Mouse (Mus musculus) lung, postnatal 25 days (tissue): ENCODE measurements at regions not wholly inside any gene's neighbourhood (a gene's known extent, or its start where the extent isn't known, plus 50 kb on each side); places are given as distances from the start of the nearest gene placed in this dataset.

Source experiments
- DNase-seq: peaks from one replicate; pipeline ENCODE4 v3.0.0; 2022; ENCODE audit warnings: low spot score

GRCm38 (mm10) chr6:11796361-11796760, 110.9 kb downstream of the Ndufa4 start:
- DNase-seq = no peak

- DNase-seq = peak; percentile 2
These were observed 113.9 kb downstream of the Ndufa4 start for GRCm38 (mm10) chr6:11793366-11793765.

- no peak for DNase-seq
These were observed 115.1 kb downstream of the Ndufa4 start for GRCm38 (mm10) chr6:11792186-11792585.

- DNase-seq = no peak
These were observed 116.2 kb downstream of the Ndufa4 start for GRCm38 (mm10) chr6:11791056-11791455.

GRCm38 (mm10) chr6:11773992-11774391, 133.3 kb downstream of the Ndufa4 start:
- no peak for DNase-seq

GRCm38 (mm10) chr6:11762912-11763311, 144.4 kb downstream of the Ndufa4 start:
- DNase-seq = no peak

GRCm38 (mm10) chr6:11737667-11738066, 169.6 kb downstream of the Ndufa4 start:
- no peak for DNase-seq

- DNase-seq = no peak
These were observed 176.2 kb downstream of the Ndufa4 start for GRCm38 (mm10) chr6:11731126-11731525.

GRCm38 (mm10) chr6:11730667-11731066, 176.6 kb downstream of the Ndufa4 start:
- no peak for DNase-seq

GRCm38 (mm10) chr6:11727806-11728205, 179.5 kb downstream of the Ndufa4 start:
- DNase-seq = no peak

- DNase-seq = peak; percentile 12
These were observed 179.9 kb downstream of the Ndufa4 start for GRCm38 (mm10) chr6:11727370-11727769.

- no peak for DNase-seq
These were observed 183.8 kb downstream of the Ndufa4 start for GRCm38 (mm10) chr6:11723519-11723918.

GRCm38 (mm10) chr6:11720274-11720673, 187.0 kb downstream of the Ndufa4 start:
- DNase-seq = no peak

- DNase-seq = no peak
These were observed 196.7 kb downstream of the Ndufa4 start for GRCm38 (mm10) chr6:11710581-11710980.

GRCm38 (mm10) chr6:11709465-11709864, 197.8 kb downstream of the Ndufa4 start:
- DNase-seq = no peak
